23 mouse cellular contexts compared by ENCODE assay signal in genomic region chr12:102082648-102083425, GRCm38 (mm10). TPM values are rescaled to one million over a fixed set of nuclear protein-coding genes. Genes with fewer than 3 reads are reported as not detected.
DNase-seq lines count a peak whose midpoint lies in the region; ATAC-seq and TF ChIP-seq lines count a peak whose summit lies in the region.
"Had no signal": no experiment of that assay in that cellular context is flagged by ENCODE, and none has a peak within 500 bp of the region (broad histone marks: within the 10 kb centered on the region; RNA-seq: fewer than 3 reads in every experiment).

No protein-coding gene starts in this region.

- ATAC-seq in hindbrain, embryonic 12.5 days (ENCODE audit: low FRiP score), result no peak
- ATAC-seq in activated CD4-positive, CD25-positive, alpha-beta regulatory T cell, adult 4 months, result no peak
- ATAC-seq: forebrain, embryonic 13.5 days; forebrain, embryonic 15.5 days; forebrain, postnatal 0 days; Patski had no signal

- no peak overlapping the region for H3K27ac ChIP-seq in layer of hippocampus, adult 2 months
- no peak overlapping the region for H3K27ac ChIP-seq in hindbrain, embryonic 12.5 days
- H3K27ac ChIP-seq: embryonic facial prominence, embryonic 10.5 days; embryonic facial prominence, embryonic 12.5 days; forebrain, embryonic 13.5 days; forebrain, embryonic 15.5 days had no signal

- 80% methylated on average over 13 of the region's 13 CpGs for WGBS in hindbrain, embryonic 12.5 days

- no peak overlapping the region for H3K9ac ChIP-seq in hindbrain, embryonic 12.5 days
- H3K9ac ChIP-seq: embryonic facial prominence, embryonic 12.5 days; forebrain, embryonic 13.5 days; forebrain, embryonic 15.5 days; forebrain, postnatal 0 days had no signal

- no peaks in the 10 kb centered on the region for H3K27me3 ChIP-seq in hindbrain, embryonic 12.5 days
- H3K27me3 ChIP-seq: embryonic facial prominence, embryonic 12.5 days; forebrain, embryonic 13.5 days; forebrain, embryonic 15.5 days had no signal

- H3K9me3 ChIP-seq in hindbrain, embryonic 12.5 days (replicated peaks), result no peaks in the 10 kb centered on the region
- H3K9me3 ChIP-seq: embryonic facial prominence, embryonic 10.5 days; embryonic facial prominence, embryonic 12.5 days; forebrain, embryonic 13.5 days; forebrain, embryonic 15.5 days; G1E had no signal

- no peaks in the 10 kb centered on the region for H3K4me1 ChIP-seq in hindbrain, embryonic 12.5 days
- H3K4me1 ChIP-seq: embryonic facial prominence, embryonic 10.5 days; embryonic facial prominence, embryonic 12.5 days; forebrain, embryonic 13.5 days; forebrain, embryonic 15.5 days had no signal

- no peaks in the 10 kb centered on the region for H3K36me3 ChIP-seq in hindbrain, embryonic 12.5 days
- H3K36me3 ChIP-seq: embryonic facial prominence, embryonic 10.5 days; embryonic facial prominence, embryonic 12.5 days; forebrain, embryonic 15.5 days; G1E had no signal

- no peak overlapping the region for H3K4me3 ChIP-seq in layer of hippocampus, adult 2 months
- H3K4me3 ChIP-seq in hindbrain, embryonic 12.5 days, result no peak overlapping the region
- H3K4me3 ChIP-seq: embryonic facial prominence, embryonic 10.5 days; embryonic facial prominence, embryonic 12.5 days; forebrain, embryonic 13.5 days; forebrain, embryonic 15.5 days had no signal

- no peak overlapping the region for H3K4me2 ChIP-seq in hindbrain, embryonic 12.5 days (replicated peaks)
- H3K4me2 ChIP-seq: embryonic facial prominence, embryonic 12.5 days; forebrain, embryonic 13.5 days; forebrain, embryonic 15.5 days had no signal

- no peak for TF ChIP-seq CTCF in layer of hippocampus, adult 2 months (conservative IDR thresholded peaks at IDR 0.05)

- peak; percentile 30 for DNase-seq in layer of hippocampus, adult 9-11 months
- no peak for DNase-seq in layer of hippocampus, adult 2 months (ENCODE audit: low spot score in 2 of 2)
- peak; percentile 23 for DNase-seq in right cerebral cortex, postnatal 25 days
- no peak for DNase-seq in right cerebral cortex, adult 2 months (ENCODE audit: low spot score in 2 of 2)
- peak; percentile 31 for DNase-seq in brain, adult 2 months (ENCODE audit: low read depth, low spot score)
- DNase-seq: adrenal gland, adult 2 months; adrenal gland, postnatal 10 days; adrenal gland, postnatal 25 days; cerebellum, adult 11-12 months; cerebellum, adult 2 months; cerebellum, adult 9-10 months; cerebellum, postnatal 10 days; cerebellum, postnatal 25 days; forebrain, postnatal 0 days had no signal

RNA-seq across cellular contexts. Expression of gene Slc24a4, which starts 45.7 kb away (rescaled TPM):
- total RNA-seq in layer of hippocampus, adult 2 months (2021), result 10 to 100 TPM; 46.6 to 48.6 TPM
- polyA plus RNA-seq in hindbrain, embryonic 12.5 days (2016; fragmentation: Nextera tagmentation; extraction: Ambion mirVana), result 1.0 and 1.2 TPM in 2 replicates
- polyA plus RNA-seq in activated CD4-positive, CD25-positive, alpha-beta regulatory T cell, adult 4 months (2017; shearing (Covaris generic)), result not detected
- polyA plus RNA-seq: C2C12, G1E, Patski had no signal

Comparison
In these comparisons a context has a peak if more than half of its experiments do, and no peak if none do; other contexts are left out.
1. DNase-seq: peak in layer of hippocampus, adult 9-11 months (single experiment), right cerebral cortex, postnatal 25 days (single experiment) and brain, adult 2 months (single experiment); none in layer of hippocampus, adult 2 months (0 of 2) and right cerebral cortex, adult 2 months (0 of 2).